Mouse (Mus musculus): ENCODE results near the gene Nagk. TPM values are rescaled to one million over a fixed set of nuclear protein-coding genes. Genes with fewer than 3 reads are reported as not detected.
"Not testable (repeated sequence)": the region's sequence is repeated elsewhere in the genome, so short reads cannot be mapped to it uniquely, and the experiment has no call there.

The Nagk gene
- polyA plus RNA-seq, 1 experiment from 2014 or later, result 112 TPM

DNA sequence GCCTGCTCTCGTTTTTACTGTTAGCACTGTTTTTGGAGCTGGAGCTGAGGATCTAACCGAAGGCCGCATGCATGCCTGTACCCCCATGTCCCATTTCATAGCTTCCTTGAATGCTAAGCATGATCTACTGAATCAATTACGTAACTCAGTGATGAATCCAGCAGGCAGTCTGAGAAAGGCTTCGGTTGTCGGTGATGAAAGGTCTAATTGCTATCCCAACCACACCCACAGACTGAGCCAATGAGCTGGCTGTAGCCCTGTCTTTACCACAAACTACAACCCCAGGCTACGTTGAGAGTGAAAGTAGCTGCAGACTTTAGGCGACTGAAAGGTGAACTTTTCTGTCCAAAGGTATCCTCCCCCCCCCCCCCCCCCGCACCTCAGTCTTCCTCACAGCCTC lies 20.7 kb upstream of the Nagk start:
- H3K9ac ChIP-seq (replicated peaks; ENCODE audit: low read depth, low read length), result 0 out of 2 replicates have a peak overlapping the region, but pooled peaks have one; percentile 11
- 54% methylated on average over 8 of the region's 9 CpGs for whole genome bisulfite sequencing

DNA sequence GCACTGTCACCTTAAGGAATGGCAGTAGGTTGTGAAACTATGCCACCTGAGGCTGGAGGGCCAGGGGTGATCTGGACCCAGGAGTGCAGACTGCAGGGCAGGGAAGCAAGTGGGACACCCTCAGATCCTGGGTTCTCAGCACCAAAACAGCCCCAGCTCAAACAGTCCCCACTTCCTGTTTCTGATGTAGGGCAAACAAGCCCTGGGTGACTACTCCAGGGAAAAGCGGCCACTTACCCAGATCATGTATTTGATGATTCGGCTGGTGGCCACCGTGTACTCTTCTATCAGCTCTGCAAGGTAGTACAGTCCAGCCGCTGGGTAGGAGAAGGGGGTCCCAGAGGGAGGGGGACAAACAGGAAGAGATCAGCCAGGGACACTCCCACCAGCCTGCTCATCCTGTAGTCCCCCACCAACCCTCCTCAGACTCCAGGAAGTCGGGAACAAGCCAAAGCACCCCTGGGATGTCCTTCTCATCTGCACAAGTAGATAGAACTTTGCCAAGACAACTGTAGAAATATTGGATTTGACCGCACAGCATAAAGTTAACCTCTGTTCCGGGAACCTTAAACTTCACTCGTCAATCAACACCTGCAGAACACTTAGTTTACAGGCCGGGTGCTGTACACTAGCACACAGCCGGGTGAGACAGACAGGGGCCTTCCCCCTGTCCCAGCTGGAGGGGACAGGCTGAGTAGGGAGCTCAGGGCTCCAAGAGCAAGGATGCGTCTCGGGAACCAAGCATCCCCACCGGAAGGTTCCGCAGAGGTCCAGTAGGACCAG lies 19.8 kb upstream of the Nagk start:
- no peaks in the 10 kb centered on the region for H3K9me3 ChIP-seq (ENCODE audit: control insufficient read depth, low read length)
- peak overlapping the region; percentile 93 for H3K9ac ChIP-seq (replicated peaks; ENCODE audit: low read depth, low read length)
- peaks cover 4% of the 10 kb centered on the region; the same call in 1 of the 2 replicates for H3K36me3 ChIP-seq (ENCODE audit: control insufficient read depth, insufficient read depth, low read length)
- 3% methylated on average over 14 of the region's 14 CpGs for WGBS
- peak overlapping the region; percentile 94 for H3K4me3 ChIP-seq (ENCODE audit: low read depth, low read length)
- ATAC-seq (ENCODE audit: low read depth), result peak; percentile 42
- peaks cover 13% of the 10 kb centered on the region; the same call in 1 of the 2 replicates for H3K4me1 ChIP-seq (ENCODE audit: control insufficient read depth, insufficient read depth, low read length)
- peak overlapping the region; percentile 76 for H3K27ac ChIP-seq (ENCODE audit: low read depth, low read length)
- H3K27me3 ChIP-seq (ENCODE audit: control insufficient read depth, insufficient read depth, low read length), result no peaks in the 10 kb centered on the region
- H3K4me2 ChIP-seq (ENCODE audit: low read depth, low read length), result peak overlapping the region; percentile 89

More for the DNA sequence above, 20.7 kb upstream of the Nagk start:
- peaks cover 4% of the 10 kb centered on the region; the same call in 1 of the 2 replicates for H3K36me3 ChIP-seq (ENCODE audit: control insufficient read depth, insufficient read depth, low read length)
- no peak overlapping the region for H3K4me3 ChIP-seq (ENCODE audit: low read depth, low read length)
- peak overlapping the region; percentile 89 for H3K4me2 ChIP-seq (ENCODE audit: low read depth, low read length)
- no peak for ATAC-seq (ENCODE audit: low read depth)
- H3K9me3 ChIP-seq (ENCODE audit: control insufficient read depth, low read length), result no peaks in the 10 kb centered on the region
- peaks cover 13% of the 10 kb centered on the region; the same call in 1 of the 2 replicates for H3K4me1 ChIP-seq (ENCODE audit: control insufficient read depth, insufficient read depth, low read length)
- no peak overlapping the region for H3K27ac ChIP-seq (ENCODE audit: low read depth, low read length)
- no peaks in the 10 kb centered on the region for H3K27me3 ChIP-seq (ENCODE audit: control insufficient read depth, insufficient read depth, low read length)

DNA sequence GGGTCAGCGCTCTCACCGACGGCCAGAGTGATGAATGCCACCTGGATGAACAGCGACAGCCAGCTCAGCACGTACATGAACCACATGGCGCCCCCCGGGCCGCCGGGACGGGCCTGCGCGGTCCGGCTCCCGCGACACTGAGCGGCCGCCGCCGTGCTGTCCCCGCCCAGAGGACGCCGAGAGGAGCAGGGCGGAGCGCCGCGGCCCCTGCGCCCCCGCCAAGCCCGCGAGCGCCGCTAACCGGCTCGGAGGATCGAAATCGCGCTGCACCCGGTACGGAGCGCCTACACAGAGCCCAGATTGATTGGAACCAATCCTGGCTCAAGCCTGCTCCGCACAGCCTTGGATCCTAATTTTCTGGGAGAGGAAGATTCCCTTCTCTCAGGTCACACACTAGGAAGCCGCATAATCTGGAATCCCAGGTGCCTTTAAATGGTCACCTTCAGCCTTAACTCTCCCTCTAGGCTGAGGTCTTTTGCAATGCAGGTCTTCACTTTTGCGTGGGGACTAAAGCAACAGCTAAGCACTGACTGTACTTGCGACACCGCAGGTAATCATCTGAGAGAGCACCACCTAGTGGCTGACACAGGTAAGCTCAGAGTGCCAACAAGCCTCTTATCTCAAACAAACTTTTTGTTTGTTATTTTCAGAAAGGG lies 19.0 kb upstream of the Nagk start, which contains the start of gene Tex261:
Gene Tex261 (minus strand): TSS at position 176 of the 656 bp plus-strand sequence.
- Histone ChIP-seq H3K4me1 (ENCODE audit: control insufficient read depth, insufficient read depth, low read length) (peaks cover 13% of the 10 kb centered on the region; the same call in 1 of the 2 replicates), H3K4me2 (ENCODE audit: low read depth, low read length) (peak within 1 kb of the TSS; percentile 89), H3K9me3 (ENCODE audit: control insufficient read depth, low read length) (no peaks in the 10 kb centered on the region), H3K9ac (replicated peaks; ENCODE audit: low read depth, low read length) (peak within 1 kb of the TSS; percentile 93), H3K36me3 (ENCODE audit: control insufficient read depth, insufficient read depth, low read length) (peaks cover 4% of the 10 kb centered on the region; the same call in 1 of the 2 replicates), H3K27ac (ENCODE audit: low read depth, low read length) (peak within 1 kb of the TSS; percentile 76), H3K4me3 (ENCODE audit: low read depth, low read length) (peak within 1 kb of the TSS; percentile 94), H3K27me3 (ENCODE audit: control insufficient read depth, insufficient read depth, low read length) (no peaks in the 10 kb centered on the region)
- 0% methylated on average over 42 of the region's 45 CpGs for WGBS
- peak; percentile 97 for ATAC-seq (ENCODE audit: low read depth)

DNA sequence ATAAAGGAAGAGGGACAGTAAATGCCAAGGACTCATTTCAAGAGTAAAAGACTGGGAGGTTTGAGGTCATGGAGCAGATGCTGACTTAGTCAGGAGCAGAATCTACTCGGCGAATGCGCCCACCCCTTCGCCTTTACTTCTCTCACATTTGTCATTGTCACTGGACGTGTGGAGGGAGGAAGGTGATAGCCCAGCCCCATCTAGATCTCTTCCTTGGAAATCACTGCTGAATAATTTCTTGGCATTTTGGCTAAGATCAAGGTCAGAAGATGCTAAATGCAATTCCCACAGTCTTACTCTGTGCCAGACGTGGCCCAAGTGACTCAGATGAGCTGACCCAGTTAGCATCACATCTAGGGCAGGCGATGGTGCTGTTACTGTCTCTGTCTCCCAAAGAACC lies 16.5 kb upstream of the Nagk start:
- no peaks in the 10 kb centered on the region for H3K9me3 ChIP-seq (ENCODE audit: control insufficient read depth, low read length)
- no peak overlapping the region for H3K4me2 ChIP-seq (ENCODE audit: low read depth, low read length)
- peaks cover 13% of the 10 kb centered on the region; the same call in 1 of the 2 replicates for H3K4me1 ChIP-seq (ENCODE audit: control insufficient read depth, insufficient read depth, low read length)
- no peaks in the 10 kb centered on the region for H3K36me3 ChIP-seq (ENCODE audit: control insufficient read depth, insufficient read depth, low read length)
- H3K27ac ChIP-seq (ENCODE audit: low read depth, low read length), result no peak overlapping the region
- 84% methylated on average over 7 of the region's 7 CpGs for WGBS
- ATAC-seq (ENCODE audit: low read depth), result no peak
- H3K9ac ChIP-seq (replicated peaks; ENCODE audit: low read depth, low read length), result no peak overlapping the region
- H3K27me3 ChIP-seq (ENCODE audit: control insufficient read depth, insufficient read depth, low read length), result no peaks in the 10 kb centered on the region
- H3K4me3 ChIP-seq (ENCODE audit: low read depth, low read length), result no peak overlapping the region

DNA sequence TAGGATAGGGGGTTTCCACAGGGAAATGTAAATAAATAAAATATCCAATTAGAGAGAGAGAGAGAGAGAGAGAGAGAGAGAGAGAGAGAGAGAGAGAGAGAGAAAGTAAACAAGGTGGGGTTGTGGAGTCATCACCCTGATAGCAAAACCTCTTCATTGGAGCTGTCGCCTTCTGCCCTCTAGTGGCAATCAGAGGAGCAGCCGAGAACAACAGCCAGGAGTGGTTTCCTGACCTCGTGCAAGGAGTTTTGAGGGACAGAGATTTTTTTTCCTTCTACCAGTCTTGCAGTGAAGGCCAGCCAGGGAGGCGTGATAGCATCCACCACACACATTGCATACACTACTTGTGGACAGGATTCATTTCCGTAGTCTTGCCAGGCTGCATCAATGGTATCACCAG lies 15.8 kb upstream of the Nagk start:
- Histone ChIP-seq H3K36me3 (ENCODE audit: control insufficient read depth, insufficient read depth, low read length) (no peaks in the 10 kb centered on the region), H3K27me3 (ENCODE audit: control insufficient read depth, insufficient read depth, low read length) (no peaks in the 10 kb centered on the region), H3K4me3 (ENCODE audit: low read depth, low read length) (no peak overlapping the region), H3K9me3 (ENCODE audit: control insufficient read depth, low read length) (no peaks in the 10 kb centered on the region), H3K4me2 (ENCODE audit: low read depth, low read length) (no peak overlapping the region), H3K4me1 (ENCODE audit: control insufficient read depth, insufficient read depth, low read length) (peaks cover 10% of the 10 kb centered on the region; the same call in 1 of the 2 replicates), H3K27ac (ENCODE audit: low read depth, low read length) (no peak overlapping the region), H3K9ac (replicated peaks; ENCODE audit: low read depth, low read length) (no peak overlapping the region)
- no peak for ATAC-seq (ENCODE audit: low read depth)
- WGBS, result 10% methylated on average over 5 of the region's 5 CpGs

DNA sequence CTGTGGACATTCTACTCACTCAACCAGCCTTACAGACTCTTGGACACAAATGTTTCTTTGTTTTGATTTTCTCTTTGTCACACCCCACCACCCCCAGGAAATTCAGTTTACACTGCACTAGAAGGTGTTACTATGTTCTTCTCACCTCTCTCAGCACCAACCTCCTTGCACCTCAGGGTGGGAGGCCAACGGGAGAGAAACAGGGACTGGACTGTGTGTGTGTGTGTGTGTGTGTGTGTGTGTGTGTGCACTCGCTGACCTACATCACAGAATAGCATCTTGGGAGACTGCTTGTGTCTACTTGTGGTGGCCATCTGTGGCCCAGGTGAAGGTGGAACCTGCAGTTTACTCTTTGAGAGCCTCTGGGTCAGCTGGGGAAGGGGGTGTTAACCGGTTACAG lies 8.4 kb upstream of the Nagk start:
- no peaks in the 10 kb centered on the region for H3K36me3 ChIP-seq (ENCODE audit: control insufficient read depth, insufficient read depth, low read length)
- H3K9ac ChIP-seq (replicated peaks; ENCODE audit: low read depth, low read length), result no peak overlapping the region
- ATAC-seq (ENCODE audit: low read depth), result no peak
- H3K27me3 ChIP-seq (ENCODE audit: control insufficient read depth, insufficient read depth, low read length), result no peaks in the 10 kb centered on the region
- H3K27ac ChIP-seq (ENCODE audit: low read depth, low read length), result no peak overlapping the region
- no peak overlapping the region for H3K4me2 ChIP-seq (ENCODE audit: low read depth, low read length)
- no peaks in the 10 kb centered on the region for H3K4me1 ChIP-seq (ENCODE audit: control insufficient read depth, insufficient read depth, low read length)
- 82% methylated on average over 3 of the region's 3 CpGs for WGBS
- no peak overlapping the region for H3K4me3 ChIP-seq (ENCODE audit: low read depth, low read length)
- no peaks in the 10 kb centered on the region for H3K9me3 ChIP-seq (ENCODE audit: control insufficient read depth, low read length)

DNA sequence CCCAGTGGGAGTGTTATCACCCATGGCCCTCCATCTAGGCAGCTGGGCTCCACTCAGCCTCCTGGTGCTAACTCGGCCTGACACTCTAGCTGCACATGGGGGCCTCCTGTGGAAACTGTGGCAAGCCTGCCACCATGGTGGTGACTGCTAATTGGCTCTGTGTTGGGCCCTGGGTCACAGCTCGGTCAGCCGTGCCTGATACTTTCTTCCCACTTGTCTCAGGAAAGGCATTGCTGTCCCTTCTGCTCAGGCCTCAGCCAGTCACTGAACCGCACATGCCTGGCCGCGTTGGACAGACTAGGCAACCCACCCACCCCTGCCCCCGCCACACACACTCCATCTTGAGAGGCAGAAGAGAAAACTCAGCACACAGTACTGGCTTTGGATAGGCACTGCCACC lies 6.2 kb upstream of the Nagk start:
- no peak for ATAC-seq (ENCODE audit: low read depth)
- 32% methylated on average over 7 of the region's 7 CpGs for WGBS

DNA sequence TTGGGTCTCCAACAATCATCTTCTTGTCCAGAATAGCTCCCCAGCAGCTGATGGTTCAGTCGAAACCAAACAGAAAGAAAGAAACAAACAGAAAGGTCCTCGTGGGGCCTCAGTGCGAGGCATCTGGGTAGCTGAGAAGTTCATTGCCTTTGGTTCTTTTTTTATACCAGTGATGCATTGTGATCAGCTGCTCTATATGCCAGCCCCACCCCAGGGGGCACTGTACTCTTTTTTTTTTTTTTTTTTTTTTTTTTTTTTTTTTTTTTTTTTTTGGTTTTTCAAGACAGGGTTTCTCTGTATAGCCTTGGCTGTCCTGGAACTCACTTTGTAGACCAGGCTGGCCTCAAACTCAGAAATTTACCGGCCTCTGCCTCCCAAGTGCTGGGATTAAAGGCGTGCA lies 4.2 kb upstream of the Nagk start:
- H3K36me3 ChIP-seq (ENCODE audit: control insufficient read depth, insufficient read depth, low read length); H3K4me3 ChIP-seq (ENCODE audit: low read depth, low read length); H3K4me1 ChIP-seq (ENCODE audit: control insufficient read depth, insufficient read depth, low read length); H3K27me3 ChIP-seq (ENCODE audit: control insufficient read depth, insufficient read depth, low read length); H3K4me2 ChIP-seq (ENCODE audit: low read depth, low read length); H3K9ac ChIP-seq (replicated peaks; ENCODE audit: low read depth, low read length); ATAC-seq (ENCODE audit: low read depth); H3K27ac ChIP-seq (ENCODE audit: low read depth, low read length); H3K9me3 ChIP-seq (ENCODE audit: control insufficient read depth, low read length): not testable (repeated sequence)
- 78% methylated on average over 5 of the region's 5 CpGs for WGBS

More for the DNA sequence above, 6.2 kb upstream of the Nagk start:
- Histone ChIP-seq H3K4me2 (ENCODE audit: low read depth, low read length) (no peak overlapping the region), H3K27me3 (ENCODE audit: control insufficient read depth, insufficient read depth, low read length) (no peaks in the 10 kb centered on the region), H3K27ac (ENCODE audit: low read depth, low read length) (no peak overlapping the region), H3K36me3 (ENCODE audit: control insufficient read depth, insufficient read depth, low read length) (no peaks in the 10 kb centered on the region), H3K9me3 (ENCODE audit: control insufficient read depth, low read length) (no peaks in the 10 kb centered on the region), H3K4me1 (ENCODE audit: control insufficient read depth, insufficient read depth, low read length) (no peaks in the 10 kb centered on the region), H3K9ac (replicated peaks; ENCODE audit: low read depth, low read length) (no peak overlapping the region), H3K4me3 (ENCODE audit: low read depth, low read length) (no peak overlapping the region)

All from neural tube, embryonic 14.5 days (tissue).